Mouse (Mus musculus) 416B (cell line): ENCODE data around the gene Tlr2.
A peak's percentile ranks its signal among the peaks of the same experiment; 100 is the strongest.
"Not testable (repeated sequence)": the region's sequence is repeated elsewhere in the genome, so short reads cannot be mapped to it uniquely, and the experiment has no call there.

Experiments used
- DNase-seq: peaks from one replicate; pipeline ENCODE4 v3.0.0; 2011; ENCODE audit warnings: low read depth

Tlr2 gene

DNA sequence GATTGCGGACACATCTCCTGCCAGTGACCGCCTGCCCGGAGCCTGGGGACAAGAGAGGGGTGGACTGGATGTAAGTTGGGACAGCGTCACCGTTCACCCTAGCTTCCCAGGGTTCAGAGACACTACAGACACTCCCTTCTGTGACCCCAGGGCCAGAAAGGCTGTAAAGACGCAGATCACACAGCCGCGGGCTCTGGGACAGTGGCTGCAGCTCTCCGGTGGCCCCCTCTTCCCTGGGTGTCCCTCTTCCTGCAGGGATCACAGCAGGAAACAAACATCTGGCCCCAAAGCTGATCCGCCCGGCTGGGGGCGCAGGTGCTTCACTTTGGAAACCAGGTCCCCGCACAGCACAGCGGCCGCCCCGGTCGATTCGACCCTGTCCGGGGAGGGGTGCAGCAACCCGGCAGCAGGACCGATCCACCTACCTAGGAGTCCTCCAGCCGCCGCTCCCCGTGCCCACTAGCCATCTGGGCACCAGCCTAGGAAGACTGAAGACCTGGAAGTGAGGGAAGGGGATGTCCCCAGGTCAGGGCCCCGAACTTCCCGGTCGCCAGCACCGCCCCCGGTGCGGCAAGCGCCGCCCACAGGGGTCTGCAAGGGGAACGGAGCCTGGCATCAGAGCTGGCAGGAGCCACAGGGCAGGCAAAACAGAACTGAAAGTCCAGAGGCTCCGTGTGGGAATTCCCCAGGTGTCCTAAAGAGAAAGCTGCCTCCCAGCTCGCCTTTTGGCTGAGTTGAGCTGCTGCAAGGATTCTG lies at the start of gene Tlr2:
Gene Tlr2, minus strand, starts transcription at position 673 of the 756 bp plus-strand sequence.
- DNase-seq: no peak

DNA sequence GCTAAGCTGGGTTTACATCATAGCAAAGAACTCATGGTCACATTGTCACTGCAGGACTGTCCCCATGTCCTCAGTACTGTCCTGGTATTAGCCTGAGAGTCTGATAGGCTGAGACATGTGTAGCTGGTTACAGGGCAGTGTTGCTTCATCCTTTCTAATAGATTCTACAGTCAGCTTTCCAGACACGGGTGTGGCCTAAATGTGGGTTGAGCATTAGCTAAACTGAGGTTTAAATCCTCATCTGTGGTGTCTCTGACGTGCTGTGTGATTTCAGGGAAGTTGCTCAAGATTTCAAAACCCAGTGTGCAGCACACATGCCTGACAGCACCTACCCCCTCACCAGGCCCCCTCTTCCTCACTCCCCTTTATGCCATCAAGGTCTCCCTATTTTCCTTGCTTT lies 43.6 kb upstream of the Tlr2 start:
- peak; percentile 74 for DNase-seq

DNA sequence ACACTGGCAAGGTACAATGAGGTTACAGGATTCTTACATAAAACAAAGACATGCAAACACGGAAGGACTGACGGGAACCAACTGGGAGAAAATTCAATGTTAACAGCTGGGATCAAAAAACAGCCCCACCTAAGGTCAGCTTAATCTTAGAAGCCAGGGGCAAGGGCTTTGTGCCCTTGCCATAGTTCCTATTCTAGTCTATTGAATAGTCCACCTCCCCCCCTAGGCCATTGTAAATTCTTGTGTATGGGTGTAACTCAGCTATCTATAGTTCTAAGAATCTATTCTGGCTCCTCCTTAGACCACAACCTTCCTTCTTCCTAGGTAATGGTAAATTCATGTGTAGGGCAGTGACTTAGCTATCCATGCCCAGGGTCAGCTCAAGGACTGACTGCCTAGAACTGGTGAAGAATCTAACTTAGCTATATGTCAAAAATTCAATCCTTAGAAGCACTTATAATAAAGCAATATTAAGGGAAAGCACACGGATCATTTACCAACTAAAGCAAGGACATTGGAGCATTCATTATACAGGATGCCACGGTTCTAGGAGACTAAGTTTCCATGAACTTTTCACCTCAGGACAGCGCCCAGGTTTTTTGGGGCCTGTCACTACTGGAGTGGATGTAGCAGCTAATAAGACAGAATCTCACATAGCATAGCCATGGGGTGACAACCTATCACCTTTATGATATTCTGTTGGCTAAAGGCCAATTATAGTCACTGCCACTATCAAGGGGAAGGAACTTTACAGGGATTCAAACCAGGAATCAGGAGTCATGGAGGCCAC lies 37.9 kb upstream of the Tlr2 start:
- not testable (repeated sequence) for DNase-seq

DNA sequence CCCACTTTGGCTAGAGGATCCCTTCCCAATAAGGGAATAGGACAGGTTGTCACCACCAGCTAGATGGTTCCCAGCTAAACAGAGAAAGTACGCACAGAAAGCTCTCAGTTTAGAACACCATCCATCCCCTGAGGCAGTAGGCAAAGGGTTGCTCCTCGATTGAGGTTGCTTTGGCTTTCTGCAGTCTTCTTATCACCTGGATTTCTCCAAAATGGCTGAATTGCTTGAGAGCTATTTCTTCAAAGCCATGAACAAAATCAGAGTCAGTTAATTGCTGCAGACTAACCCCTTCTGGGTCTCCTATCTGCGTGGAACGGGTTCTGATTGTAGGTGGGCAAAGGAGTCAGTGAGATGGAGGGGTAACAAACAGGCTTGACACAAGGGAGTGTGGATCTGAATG lies 37.2 kb upstream of the Tlr2 start:
- no peak for DNase-seq

DNA sequence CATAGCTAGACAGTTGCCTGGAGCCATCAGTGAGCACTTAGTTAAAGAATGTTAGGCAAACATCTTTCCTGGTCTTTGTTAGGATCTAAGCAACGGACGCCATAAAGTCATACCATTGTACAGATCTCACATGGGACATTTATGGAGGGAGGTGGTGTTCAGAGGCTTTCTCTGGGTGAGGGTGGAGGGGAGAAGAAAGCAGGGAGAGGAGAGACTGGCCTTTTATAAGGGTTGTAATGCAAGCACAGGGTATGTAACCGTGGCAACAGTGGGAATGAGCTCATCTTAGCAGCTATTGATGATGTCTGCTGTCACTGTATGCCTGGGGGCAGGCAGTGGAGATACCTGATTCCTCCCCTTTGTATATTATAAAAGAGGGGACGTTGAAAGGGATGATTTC lies 34.7 kb upstream of the Tlr2 start:
- no peak for DNase-seq

DNA sequence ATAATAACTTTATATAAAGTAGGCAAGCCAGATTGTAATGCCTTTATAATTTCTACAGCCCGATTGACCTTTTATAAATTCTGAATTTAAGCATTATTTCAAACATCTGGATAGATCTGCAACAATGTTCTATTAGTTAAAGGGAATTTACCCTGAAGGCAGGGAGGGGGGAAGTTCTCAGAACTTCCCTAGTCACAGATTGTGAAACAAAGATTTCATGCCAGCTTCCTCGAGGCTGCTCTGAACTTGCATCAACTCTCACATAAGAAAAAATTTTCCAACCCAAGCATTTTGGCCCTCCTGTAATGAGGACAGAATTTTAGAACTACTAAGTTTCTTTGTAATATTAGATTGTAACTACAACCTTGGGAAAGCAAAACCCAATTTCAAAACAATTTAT lies 33.5 kb upstream of the Tlr2 start:
- peak; percentile 18 for DNase-seq

DNA sequence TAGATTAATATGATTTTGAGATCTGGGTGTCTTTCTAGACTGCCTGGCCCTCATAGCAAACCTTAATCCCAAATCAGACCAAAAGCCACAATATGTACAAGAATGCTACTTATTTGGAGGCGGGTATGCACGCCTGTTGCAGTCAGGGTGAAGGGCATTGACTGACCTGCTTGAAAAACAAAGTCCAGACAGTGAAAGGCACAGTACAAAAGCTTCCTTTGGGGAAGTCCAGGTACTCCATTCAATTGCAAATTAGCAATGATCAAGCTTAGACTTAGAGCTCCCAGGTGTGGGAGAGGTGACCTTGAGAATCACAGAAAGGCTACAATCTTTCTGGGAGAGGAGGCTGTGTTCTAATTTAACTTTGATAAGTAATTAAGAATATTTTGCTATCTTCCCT lies 31.3 kb upstream of the Tlr2 start:
- DNase-seq: not testable (repeated sequence)

DNA sequence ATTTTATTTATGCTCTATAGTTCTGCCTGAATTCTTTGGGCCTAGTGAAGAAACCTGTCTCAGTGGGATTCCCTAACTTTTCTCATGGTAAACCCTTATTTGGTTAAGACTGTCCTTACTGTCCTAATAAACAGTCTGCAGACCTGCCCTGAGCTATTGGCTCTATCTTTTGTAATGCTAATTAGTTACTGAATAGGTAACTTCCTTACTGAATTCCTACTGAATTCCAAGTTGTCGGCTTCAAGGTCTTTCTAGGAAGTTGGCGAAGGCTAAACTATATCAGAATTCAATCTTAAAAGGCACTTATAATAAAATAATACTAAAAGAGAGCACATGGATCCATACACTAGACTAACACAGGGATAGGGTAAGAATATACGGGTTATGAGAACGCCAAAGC lies 30.4 kb upstream of the Tlr2 start:
- DNase-seq: not testable (repeated sequence)

DNA sequence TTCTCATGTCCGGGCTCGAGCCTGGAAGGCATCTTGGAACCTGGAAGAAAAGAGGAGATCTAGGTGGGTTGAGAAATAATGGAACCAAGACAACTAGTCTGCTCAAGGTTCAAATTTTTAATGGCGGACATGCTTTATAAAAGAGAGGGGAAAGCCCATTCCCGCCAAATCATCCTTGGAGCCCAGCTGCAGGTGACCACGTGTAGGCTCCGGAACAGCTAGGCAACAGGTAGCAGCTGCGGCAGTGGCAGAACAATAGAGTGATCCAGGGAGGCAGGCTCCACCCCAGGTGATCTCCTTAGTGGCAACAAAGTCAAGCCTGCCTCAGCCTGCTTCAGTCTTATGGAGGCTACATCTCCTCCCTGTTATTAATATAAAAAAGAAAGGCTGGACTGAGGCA lies 30.0 kb upstream of the Tlr2 start:
- not testable (repeated sequence) for DNase-seq

DNA sequence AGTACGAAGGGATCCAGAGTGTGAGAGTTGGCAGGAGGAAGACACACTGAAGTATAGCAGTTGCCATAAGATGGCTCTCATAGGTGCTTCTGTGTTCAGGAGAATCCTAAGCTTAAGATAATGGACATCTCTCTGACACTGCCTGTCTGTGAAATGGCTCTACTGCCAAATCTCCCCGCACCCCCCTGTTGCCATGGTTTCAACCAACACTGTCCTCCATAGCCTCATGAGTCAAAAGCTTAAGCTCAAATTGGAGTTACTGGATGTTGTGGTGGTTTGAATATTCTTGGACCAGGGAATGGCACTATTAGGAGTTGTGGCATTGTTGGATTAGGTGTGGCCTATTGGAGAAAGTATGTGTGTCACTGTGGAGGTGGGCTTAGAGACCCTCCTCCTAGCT lies 28.2 kb upstream of the Tlr2 start:
- DNase-seq: no peak

DNA sequence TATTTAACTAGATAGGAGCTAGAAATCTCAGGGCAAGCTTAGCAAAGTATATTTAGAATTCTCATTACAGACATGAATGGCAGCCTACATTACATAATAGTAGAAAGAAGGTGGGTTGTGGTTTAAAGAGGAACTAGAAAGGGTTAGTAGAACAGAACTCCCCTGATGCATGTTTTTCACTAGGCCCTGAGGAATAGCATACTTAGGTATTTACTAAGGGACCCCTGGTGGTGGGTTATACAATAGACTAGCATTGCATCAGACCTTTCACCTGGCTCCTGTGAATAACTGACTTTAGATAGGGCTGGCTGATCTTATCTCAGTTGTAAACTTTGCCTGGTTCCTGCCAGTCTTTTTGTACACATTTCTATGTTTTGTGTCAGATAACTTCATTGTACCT lies 25.5 kb upstream of the Tlr2 start:
- DNase-seq: not testable (repeated sequence)

DNA sequence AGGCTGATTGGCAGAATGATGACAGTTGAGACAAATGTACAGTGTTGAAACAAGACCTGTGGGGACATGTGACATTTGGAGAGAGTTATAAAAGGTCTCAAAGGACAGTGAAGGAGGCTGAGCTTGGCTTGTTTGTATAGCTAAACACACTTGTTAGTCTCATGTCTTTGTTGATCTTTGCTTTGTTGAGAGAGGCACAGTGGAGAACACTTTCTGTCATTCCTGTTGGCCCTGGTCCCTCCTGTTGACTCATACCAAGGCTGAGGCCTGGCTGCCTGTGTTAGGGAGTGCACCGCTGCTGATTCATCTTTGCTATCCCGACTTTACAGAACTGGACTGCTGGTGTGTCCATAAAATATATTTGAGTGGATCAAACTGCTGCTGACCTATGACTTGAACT lies 23.6 kb upstream of the Tlr2 start:
- DNase-seq: no peak

DNA sequence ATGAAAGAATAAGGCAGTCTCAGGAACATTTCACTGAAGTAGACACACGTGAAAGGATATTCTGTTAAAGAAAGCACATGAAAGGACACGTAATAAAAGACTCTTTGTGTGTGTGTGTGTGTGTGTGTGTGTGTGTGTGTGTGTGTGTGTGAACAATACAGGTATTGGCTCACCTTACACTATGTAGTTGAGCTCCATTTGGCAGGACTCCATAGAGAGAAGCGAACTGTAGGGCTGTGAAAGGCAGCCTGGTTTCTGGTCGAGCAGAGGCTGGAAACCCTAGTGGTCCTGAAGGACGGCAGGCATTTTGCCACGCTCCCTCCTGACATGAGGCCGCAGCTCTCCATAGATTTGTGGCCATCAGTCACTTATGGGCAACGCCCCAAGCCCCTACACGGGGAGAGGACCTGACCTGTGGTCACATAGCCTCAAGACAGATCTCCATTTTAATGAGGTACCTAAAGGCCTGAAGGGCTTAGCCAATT lies 22.5 kb upstream of the Tlr2 start:
- DNase-seq: no peak

DNA sequence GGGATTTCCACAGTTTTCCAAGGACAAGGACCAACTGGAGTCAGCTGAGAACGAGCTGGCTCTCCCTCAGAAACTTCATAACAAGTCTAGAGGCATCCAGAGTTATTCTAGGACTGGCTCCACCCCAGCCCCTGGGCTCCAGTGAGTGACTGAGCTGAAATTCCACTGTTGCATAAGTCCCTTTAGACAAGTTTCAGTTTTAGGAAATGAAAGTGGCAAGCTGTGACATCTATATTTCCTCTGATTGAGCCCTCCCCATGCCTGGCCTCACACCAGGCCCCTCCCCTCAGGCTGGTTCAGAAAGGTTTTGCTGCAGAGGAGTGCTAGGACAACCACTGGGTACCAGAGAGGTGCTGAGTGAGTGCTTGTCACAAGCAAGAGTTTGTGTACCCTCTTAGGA lies 21.4 kb upstream of the Tlr2 start:
- DNase-seq: peak; percentile 77

DNA sequence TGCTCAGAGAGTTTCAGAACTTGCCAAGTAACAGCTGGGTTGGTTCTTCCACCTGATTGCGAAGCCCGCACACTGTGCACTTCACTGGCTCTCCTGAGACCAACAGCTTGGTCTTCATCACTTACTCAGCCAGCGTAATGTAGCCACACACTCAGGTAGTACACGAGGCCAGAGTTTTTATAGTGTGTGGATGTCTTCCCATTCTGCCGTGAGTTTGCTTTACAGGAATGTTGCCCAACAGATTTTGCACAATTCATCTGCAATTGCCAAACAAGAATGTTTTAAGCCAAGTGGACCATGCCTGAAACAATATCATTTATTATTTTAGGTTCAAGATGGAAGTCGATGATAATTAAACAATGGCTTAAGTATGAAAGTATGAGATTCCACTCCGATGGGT lies 18.0 kb upstream of the Tlr2 start:
- DNase-seq: no peak

DNA sequence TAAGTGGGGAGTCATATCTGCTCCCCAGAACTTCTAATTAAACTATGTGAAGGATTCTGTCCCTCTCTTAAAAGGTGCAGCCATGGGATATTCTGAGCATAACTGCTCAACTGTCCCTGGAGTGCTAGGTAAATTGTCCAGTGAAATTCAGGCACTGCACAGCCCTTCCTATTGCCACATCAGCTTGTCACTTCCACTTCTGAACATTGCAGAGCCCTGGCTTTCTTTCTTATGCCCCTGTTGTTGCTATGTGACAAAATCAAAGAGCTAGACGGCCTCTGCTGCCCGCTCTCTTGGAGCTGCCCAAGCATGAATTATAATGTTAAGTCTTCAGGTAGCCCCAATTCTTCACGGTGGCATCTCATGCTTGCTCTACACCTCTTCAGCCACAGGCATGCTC lies 17.5 kb upstream of the Tlr2 start:
- peak; percentile 21 for DNase-seq

DNA sequence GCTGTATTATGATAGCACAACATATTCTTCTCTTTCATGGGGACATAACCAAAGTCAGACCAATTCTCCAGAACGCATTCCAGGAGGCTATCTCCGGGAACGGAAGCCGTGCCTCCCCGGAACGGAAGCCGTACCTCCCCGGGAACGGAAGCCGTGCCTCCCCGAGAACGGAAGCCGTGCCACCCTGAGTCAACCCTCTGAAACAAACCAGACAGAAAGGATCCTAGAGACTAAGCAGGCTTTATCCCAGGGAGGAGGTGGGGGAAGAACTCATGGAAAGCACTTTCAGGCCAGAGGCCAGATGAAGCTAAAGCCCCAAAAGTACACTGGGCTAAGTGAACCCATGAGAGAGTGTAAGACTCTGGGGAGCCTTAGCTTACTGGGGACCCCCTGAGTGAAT lies 16.1 kb upstream of the Tlr2 start:
- no peak for DNase-seq

DNA sequence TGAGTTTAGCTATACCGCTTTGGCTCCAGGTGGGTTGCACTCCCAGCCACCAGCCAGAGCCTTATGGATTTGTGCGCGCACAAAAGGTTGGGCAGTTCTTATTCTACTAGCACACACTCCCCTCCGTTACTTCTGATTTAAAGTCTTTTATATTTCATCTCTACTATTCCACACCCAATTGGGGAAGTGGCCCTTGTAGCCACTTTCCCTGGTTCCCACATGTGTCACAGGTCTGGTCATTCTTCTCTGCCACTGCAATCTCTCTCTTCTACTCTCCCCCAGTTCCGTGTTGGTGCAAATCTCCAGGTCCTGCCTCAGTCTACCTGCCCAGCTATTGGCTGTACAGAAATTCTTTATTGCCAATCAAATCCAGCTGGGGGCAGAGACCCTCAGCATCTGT lies 14.1 kb upstream of the Tlr2 start:
- no peak for DNase-seq

DNA sequence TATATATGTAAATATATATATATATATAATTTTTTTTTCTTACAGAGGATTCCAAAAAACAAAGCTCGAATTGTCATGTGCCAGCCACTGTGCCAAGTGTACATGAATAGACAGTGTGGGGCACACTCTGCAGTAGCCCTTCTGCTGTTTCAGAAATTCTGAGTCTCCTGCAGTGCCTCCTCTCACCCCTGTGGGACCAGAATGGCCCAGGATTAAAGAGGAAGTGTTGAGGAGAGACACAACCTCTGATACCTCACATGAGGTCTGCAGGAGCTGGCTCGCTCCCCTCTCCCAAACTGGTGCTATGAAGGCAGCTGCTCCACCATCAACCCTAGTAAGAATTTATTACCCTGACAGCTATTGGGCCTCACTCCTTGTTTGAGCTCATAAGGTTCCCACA lies 7.8 kb upstream of the Tlr2 start:
- DNase-seq: no peak

DNA sequence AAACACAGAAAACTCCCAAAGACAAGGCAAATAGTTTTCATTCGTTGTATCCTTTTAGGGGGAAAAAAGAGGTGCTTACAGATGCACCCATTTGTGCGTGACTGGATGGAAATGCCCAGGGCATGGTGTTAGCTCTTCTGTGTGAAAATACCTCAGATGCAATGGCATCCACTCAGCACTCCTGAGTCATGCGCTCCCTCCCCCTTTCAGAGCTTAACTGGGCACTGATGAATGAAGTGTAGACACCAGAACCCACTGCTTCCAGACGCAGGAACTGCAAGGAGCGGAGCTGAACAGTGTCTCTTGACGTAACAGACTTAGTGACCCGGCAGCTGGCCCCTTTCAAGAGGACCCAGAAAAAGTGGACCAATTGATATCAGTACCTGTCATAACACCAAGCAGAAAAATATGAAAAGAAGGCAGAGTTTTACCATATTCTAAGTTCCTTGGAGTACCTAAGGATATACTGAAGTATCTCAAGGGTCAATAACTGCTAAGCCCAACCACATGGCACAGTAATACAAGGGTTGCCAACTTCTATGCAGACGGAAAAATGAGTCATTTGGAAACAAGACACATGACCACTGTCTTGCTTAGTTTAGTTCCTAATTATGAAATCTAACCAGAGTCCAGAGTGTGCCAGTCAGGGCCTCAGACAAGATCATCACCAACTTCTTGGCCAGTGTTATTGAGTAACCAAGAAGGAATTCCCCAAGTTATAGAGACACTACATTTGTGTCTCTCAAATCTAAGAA lies 3.4 kb upstream of the Tlr2 start:
- peak; percentile 81 for DNase-seq

DNA sequence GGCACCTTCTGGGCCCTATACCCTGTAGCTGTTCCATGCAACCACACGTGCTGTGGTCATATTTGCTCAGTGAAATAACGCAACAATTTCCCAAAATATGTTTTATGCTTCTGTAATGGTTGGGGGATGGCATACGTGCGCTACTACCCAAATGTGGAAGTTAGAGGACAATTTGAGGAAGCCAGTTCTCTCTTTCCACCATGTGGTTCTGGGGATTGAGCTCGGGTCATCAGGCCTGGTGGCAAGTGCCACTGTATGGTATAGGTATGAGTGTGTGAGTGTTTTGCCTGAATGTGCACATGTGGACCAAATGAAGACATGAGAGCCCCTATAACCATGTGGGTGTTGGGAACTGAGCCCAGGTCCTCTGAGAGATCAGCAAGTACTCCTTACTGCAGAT lies 2.1 kb downstream of the Tlr2 start:
- DNase-seq: peak; percentile 11

DNA sequence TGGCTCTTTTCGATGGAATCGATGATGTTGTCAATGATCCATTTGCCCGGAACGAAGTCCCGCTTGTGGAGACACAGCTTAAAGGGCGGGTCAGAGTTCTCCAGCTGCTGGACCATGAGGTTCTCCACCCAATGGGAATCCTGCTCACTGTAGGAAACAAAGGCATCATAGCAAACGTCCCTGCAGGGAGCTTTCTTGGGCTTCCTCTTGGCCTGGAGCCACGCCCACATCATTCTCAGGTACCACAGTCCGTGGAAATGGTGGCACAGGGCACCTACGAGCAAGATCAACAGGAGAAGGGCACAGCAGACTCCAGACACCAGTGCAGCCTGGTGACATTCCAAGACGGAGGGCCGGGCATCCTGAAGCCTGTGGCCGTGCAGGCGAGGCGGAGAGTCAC lies 4.9 kb downstream of the Tlr2 start:
- DNase-seq: no peak

DNA sequence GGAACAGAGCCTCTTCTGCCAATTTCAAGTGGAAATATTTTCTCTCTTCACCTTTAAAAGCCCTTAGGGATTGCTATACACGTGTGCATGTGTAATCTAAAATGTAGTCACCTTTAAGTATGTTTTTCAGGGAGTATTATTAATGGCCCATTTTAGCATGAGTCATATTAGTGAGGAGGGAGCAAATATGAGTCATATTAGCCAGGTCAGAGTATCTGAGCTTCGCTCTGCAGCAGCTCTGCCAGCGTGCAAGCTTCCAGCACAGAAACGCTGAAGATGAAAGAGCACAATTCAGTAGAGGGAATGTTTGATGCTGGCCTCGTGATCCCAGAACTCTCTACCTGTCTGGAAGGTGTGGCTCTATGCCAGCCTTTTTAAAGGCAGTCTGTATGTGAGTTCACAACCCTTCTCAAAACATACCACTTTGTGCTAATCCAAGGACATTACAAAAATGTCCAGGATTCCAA lies 13.4 kb downstream of the Tlr2 start:
- DNase-seq: peak; percentile 23
